Mouse (Mus musculus): Measurements from ENCODE around the gene Aftph. TPM values are rescaled to one million over a fixed set of nuclear protein-coding genes. Genes with fewer than 3 reads are reported as not detected.

The Aftph gene
- 14.8 and 16.7 TPM in 2 replicates for polyA plus RNA-seq (2012; rRNA removed)

DNA sequence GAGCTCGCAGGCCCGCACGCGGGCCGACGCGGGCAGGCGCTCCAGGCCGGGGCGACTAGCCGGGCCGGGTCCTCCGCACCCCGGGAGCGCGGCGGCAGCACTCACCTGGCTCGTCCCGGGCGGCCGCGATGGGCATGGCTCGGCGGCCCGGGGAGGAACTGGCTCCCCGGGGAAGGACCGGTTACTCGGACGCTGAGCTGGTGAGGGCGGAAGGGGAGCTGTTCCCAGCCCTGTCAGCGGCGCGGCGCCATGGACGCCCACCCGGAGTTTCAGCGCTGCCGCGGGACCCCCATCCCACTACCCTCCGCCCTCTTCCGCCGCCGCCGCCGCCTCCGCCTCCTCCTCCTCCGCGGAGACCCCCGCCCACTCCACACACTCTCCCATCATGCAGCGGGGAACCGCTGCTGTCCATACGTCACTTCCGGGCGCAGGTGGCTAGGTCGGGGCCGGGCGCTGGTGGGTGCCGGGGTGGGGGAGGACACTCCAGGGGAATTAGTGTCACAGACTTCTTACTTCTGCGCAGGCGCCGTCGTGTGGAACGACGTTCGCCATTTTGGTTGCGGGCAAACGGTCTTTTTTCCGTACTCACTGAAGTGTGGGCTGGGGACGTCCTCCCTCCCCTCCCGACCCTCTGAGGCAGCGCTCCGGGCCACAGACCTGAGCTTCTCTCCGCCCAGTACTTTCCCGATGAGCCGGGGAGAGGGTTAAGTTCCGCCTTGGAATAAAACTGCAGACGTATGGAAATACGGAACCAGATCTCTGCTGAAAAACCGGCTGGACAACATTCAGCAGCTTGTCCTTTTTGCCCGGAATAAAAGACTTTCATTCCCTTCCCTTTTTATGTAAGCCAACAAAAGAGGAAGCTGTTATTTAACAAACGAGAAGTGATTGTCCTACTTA is at the start of gene Aftph:
Aftph (minus strand) TSS at position 389 of the 900 bp plus-strand sequence.

Other genes with a start within 250 kb of the Aftph start
- 8.1 and 8.5 TPM in 2 replicates for gene Sertad2, start 198.3 kb downstream of the Aftph start, polyA plus RNA-seq (2012; rRNA removed)
- gene Lgalsl, start 89.5 kb upstream of the Aftph start, polyA plus RNA-seq (2012; rRNA removed), result 8.1 and 8.9 TPM in 2 replicates

Data from liver, embryonic 18 days (tissue).